Mouse (Mus musculus): ENCODE measurements around the gene Tm6sf1. TPM values are rescaled to one million over a fixed set of nuclear protein-coding genes. Genes with fewer than 3 reads are reported as not detected.

The Tm6sf1 gene
- 115 and 141 TPM in 2 replicates for polyA plus RNA-seq (2012; rRNA removed)

DNA sequence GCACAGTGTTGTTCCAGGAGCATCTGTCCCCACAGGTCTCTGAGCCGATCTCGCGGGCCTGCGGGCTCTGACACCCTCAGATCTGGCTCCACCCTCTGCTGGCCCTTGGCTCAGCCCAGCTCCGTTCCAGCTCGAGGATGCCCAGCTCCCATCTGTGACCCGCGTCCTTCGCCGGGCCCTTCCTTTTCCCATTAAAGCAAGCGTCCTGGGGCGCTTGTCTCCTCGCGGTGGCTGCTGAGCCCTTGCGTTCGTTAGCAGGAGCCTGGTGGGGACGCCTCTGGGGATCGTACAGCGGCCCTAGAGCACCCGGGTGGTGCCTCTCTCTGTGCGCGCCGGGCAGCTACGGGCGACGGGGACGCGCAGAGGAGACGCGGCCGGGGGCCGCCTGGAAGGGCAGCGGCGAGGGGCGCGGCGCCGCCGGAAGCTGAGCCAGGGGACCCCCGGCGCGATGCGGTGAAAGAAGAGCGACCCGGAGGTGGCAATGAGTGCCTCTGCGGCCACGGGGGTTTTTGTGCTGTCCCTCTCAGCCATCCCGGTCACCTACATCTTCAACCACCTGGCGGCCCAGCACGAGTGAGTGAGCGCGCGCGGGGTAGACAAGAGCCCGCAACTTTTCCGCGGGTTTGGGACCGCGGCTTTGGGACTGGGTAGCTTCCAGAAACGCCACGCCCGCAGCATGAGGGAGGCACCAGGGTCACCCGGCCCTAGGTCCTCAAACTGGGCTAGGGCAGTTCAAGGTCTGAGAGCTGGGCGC lies at the start of gene Tm6sf1:
Tm6sf1 (plus strand) TSS at position 34 of the 754 bp plus-strand sequence.
- Histone ChIP-seq H3K36me3 (ENCODE audit: control insufficient read depth, insufficient read depth, low read length) (no peaks in the 10 kb centered on the region), H3K4me3 (ENCODE audit: extremely low read depth, insufficient read depth, insufficient read length) (peak within 1 kb of the TSS; percentile 66), H3K4me1 (ENCODE audit: control insufficient read depth, insufficient read depth, insufficient read length) (peaks cover 45% of the 10 kb centered on the region), H3K27ac (ENCODE audit: insufficient read depth, low read length) (peak within 1 kb of the TSS; percentile 93), H3K27me3 (ENCODE audit: control insufficient read depth, insufficient read depth, low read length) (no peaks in the 10 kb centered on the region)
- TF ChIP-seq POLR2A (IDR thresholded peaks at IDR 0.05; ENCODE audit: low read depth, low read length) (0 out of 2 replicates have a peak, but pooled peaks have one; percentile 2), CTCF (IDR thresholded peaks at IDR 0.05; ENCODE audit: extremely low read depth, insufficient read depth, insufficient read length, insufficient replicate concordance) (no peak)
- peak in 1 of 2 experiments; percentile 53 for DNase-seq (ENCODE audit: low read depth in 1 of 2, low spot score in 2 of 2)
- WGBS, result under 1% methylated on average over 64 of the region's 64 CpGs

DNA sequence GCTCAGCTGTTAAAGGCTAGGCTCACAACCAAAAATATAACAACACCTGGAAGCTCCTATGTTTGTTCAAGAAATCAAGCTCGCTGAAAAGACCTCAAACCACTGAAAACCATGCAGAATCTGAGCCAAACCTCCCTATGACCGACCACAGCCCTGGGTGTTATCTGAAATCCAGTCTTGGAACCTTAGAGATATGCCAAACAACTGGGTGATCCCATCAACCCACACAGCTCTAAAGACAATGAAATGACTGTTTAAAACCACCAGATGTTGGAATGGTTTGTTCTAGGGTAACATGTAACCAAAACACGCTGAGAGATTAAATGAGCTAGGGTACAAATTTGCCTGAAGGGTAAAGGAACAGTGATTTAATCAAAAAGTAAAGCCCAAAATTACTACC lies 33.9 kb upstream of the Tm6sf1 start:
- no peak overlapping the region for H3K27ac ChIP-seq (ENCODE audit: insufficient read depth, low read length)
- TF ChIP-seq POLR2A (IDR thresholded peaks at IDR 0.05; ENCODE audit: low read depth, low read length), result no peak
- TF ChIP-seq CTCF (IDR thresholded peaks at IDR 0.05; ENCODE audit: extremely low read depth, insufficient read depth, insufficient read length, insufficient replicate concordance), result no peak
- peaks cover 3% of the 10 kb centered on the region for H3K4me1 ChIP-seq (ENCODE audit: control insufficient read depth, insufficient read depth, insufficient read length)
- WGBS, result 65% methylated on average over 3 of the region's 3 CpGs
- H3K4me3 ChIP-seq (ENCODE audit: extremely low read depth, insufficient read depth, insufficient read length), result no peak overlapping the region
- peaks cover 2% of the 10 kb centered on the region; the same call in 1 of the 2 replicates for H3K36me3 ChIP-seq (ENCODE audit: control insufficient read depth, insufficient read depth, low read length)
- DNase-seq (ENCODE audit: low read depth in 1 of 2, low spot score in 2 of 2), result no peak
- no peaks in the 10 kb centered on the region for H3K27me3 ChIP-seq (ENCODE audit: control insufficient read depth, insufficient read depth, low read length)

DNA sequence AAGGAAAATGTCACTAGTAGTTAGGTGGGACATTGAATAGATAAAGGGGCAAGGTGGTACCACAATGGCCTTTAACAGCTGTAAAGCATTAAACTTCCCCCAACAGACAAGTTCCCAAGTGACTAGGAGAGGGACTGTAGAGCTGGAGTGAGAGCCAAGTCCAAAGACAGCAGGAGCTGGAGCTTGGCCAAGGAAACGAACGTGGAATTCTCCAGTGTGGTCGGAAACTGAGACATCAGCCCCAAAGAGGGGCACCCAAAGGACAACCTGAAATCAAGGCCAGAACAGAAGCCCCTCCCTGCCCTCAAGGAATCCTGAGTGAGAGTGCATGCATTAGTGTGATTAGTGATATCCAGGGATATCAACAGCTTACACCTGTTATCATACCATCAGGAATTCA lies 33.4 kb upstream of the Tm6sf1 start:
- whole genome bisulfite sequencing, result 84% methylated on average over 3 of the region's 3 CpGs
- Histone ChIP-seq H3K4me1 (ENCODE audit: control insufficient read depth, insufficient read depth, insufficient read length) (peaks cover 3% of the 10 kb centered on the region), H3K36me3 (ENCODE audit: control insufficient read depth, insufficient read depth, low read length) (peaks cover 2% of the 10 kb centered on the region; the same call in 1 of the 2 replicates), H3K27ac (ENCODE audit: insufficient read depth, low read length) (no peak overlapping the region), H3K27me3 (ENCODE audit: control insufficient read depth, insufficient read depth, low read length) (no peaks in the 10 kb centered on the region), H3K4me3 (ENCODE audit: extremely low read depth, insufficient read depth, insufficient read length) (no peak overlapping the region)
- no peak for DNase-seq (ENCODE audit: low read depth in 1 of 2, low spot score in 2 of 2)
- no peak for TF ChIP-seq POLR2A (IDR thresholded peaks at IDR 0.05; ENCODE audit: low read depth, low read length)

DNA sequence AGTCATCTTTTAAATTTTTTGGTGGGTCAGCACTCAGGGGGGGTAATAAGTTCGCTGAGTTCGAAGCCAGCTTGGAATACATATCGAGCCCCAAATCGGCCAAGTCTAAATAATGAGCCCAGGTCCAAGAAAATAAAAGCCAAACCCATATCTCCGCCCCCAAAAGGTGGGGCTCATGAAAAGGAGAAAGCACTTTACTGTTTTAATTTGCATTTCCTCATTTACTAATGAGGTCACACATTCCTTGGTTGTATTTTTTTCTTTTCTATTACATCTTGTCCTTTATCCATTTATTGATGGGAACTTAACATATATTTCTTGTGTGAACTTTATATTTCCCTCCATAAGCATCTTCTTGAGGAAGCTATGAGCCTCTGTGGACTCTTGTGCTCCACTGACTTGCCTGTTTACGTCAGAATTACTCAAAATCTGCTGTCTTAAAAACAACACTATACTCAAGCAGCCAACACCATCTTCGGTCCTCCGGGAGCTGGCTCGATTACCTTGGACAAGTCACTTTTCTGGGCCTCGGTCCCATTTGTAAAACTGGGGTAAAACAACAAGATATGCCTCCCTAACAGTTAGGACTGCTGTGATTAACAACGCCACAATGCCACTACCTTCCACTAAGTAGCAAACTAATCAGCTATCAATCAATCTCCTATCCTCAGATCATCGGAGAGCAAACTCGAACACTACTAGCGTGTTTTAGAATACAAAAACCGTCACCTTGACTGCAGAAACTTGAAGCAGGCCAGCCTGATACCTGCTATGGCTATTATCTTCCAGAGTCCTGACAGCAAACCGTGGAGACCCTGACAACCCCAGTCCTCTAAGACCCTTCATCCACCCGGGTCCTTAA lies 30.8 kb upstream of the Tm6sf1 start:
- Histone ChIP-seq H3K4me1 (ENCODE audit: control insufficient read depth, insufficient read depth, insufficient read length) (peaks cover 3% of the 10 kb centered on the region), H3K27me3 (ENCODE audit: control insufficient read depth, insufficient read depth, low read length) (no peaks in the 10 kb centered on the region), H3K36me3 (ENCODE audit: control insufficient read depth, insufficient read depth, low read length) (peaks cover 2% of the 10 kb centered on the region; the same call in 1 of the 2 replicates), H3K27ac (ENCODE audit: insufficient read depth, low read length) (peak overlapping the region; percentile 91), H3K4me3 (ENCODE audit: extremely low read depth, insufficient read depth, insufficient read length) (peak overlapping the region; percentile 91)
- no peak for TF ChIP-seq POLR2A (IDR thresholded peaks at IDR 0.05; ENCODE audit: low read depth, low read length)
- no peak for TF ChIP-seq CTCF (IDR thresholded peaks at IDR 0.05; ENCODE audit: extremely low read depth, insufficient read depth, insufficient read length, insufficient replicate concordance)
- WGBS, result 16% methylated on average over 17 of the region's 17 CpGs
- no peak for DNase-seq (ENCODE audit: low read depth in 1 of 2, low spot score in 2 of 2)

DNA sequence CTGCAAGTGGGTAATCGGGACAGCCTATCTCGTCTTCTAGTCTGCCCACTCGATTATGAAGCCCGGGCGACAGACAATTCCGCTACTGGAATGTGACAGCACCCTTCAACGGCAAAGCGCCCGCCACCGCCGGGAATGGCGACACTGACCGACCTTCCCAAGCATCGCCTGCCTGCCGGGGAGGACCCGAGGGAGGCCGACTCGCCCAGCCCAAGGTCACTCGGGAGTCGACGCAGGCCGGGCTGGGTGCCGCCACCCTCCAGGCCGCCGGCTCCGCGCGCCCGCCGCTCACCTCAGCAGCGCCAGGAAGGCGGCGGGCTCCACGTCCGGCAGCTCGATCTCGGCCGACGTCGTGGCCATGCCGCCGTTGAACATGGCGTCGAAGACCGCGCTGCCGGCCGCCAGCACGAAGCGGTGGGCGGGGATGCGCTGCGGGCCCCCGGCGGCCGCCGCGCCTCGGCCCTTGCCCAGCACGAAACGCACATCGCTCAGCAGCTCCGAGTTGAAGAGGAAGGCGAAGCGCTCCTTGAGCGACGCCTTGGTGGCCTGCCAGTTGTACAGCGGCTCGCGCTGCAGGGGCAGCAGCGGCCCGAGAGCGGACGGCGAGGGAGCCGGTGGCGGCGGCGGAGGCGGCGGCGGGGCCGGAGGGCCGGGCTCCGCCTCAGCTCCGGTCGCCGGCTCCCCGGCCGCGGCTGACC lies 30.0 kb upstream of the Tm6sf1 start:
- Histone ChIP-seq H3K36me3 (ENCODE audit: control insufficient read depth, insufficient read depth, low read length) (peaks cover 2% of the 10 kb centered on the region; the same call in 1 of the 2 replicates), H3K4me1 (ENCODE audit: control insufficient read depth, insufficient read depth, insufficient read length) (peaks cover 3% of the 10 kb centered on the region), H3K27me3 (ENCODE audit: control insufficient read depth, insufficient read depth, low read length) (no peaks in the 10 kb centered on the region), H3K27ac (ENCODE audit: insufficient read depth, low read length) (peak overlapping the region; percentile 91), H3K4me3 (ENCODE audit: extremely low read depth, insufficient read depth, insufficient read length) (peak overlapping the region; percentile 91)
- under 1% methylated on average over 75 of the region's 91 CpGs for WGBS
- TF ChIP-seq POLR2A (IDR thresholded peaks at IDR 0.05; ENCODE audit: low read depth, low read length) (no peak), CTCF (IDR thresholded peaks at IDR 0.05; ENCODE audit: extremely low read depth, insufficient read depth, insufficient read length, insufficient replicate concordance) (no peak)
- DNase-seq (ENCODE audit: low read depth in 1 of 2, low spot score in 2 of 2), result peak in 1 of 2 experiments; percentile 40

DNA sequence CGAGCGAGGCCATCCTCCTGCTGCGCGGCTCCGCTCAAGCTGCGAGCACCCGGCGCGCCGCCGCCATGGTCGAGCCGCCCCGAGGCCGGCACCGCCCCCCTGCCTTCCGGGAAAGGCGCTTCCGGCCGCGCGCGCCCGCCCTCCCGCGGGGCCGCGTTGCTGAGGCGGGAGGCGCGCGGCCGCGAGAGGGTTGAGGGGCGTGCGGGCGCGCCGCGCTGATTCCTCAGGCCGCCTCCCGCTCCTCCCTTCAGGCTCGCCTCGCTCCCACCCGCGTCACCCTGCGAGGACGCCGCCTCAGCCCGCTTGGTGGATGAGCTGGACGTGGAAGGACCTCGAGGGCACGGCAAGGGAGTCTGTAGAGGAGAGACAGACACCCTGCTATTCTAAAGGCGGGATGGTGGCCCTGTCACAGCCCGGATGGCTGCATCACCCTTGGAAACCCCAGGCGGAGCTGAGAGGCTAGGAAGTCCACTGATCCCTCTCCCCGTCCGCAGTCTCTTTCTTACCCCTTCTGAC lies 29.4 kb upstream of the Tm6sf1 start, which contains the start of gene Btbd1:
Btbd1 (minus strand) TSS at position 53 of the 516 bp plus-strand sequence.
- Histone ChIP-seq H3K27ac (ENCODE audit: insufficient read depth, low read length) (peak within 1 kb of the TSS; percentile 91), H3K4me1 (ENCODE audit: control insufficient read depth, insufficient read depth, insufficient read length) (peaks cover 3% of the 10 kb centered on the region), H3K36me3 (ENCODE audit: control insufficient read depth, insufficient read depth, low read length) (peaks cover 2% of the 10 kb centered on the region; the same call in 1 of the 2 replicates), H3K27me3 (ENCODE audit: control insufficient read depth, insufficient read depth, low read length) (no peaks in the 10 kb centered on the region), H3K4me3 (ENCODE audit: extremely low read depth, insufficient read depth, insufficient read length) (peak within 1 kb of the TSS; percentile 91)
- peak; percentile 34 to 84 for DNase-seq (ENCODE audit: low read depth in 1 of 2, low spot score in 2 of 2)
- 1% methylated on average over 54 of the region's 58 CpGs for WGBS
- TF ChIP-seq CTCF (IDR thresholded peaks at IDR 0.05; ENCODE audit: extremely low read depth, insufficient read depth, insufficient read length, insufficient replicate concordance) (no peak), POLR2A (IDR thresholded peaks at IDR 0.05; ENCODE audit: low read depth, low read length) (peak; percentile 33; the same call in 1 of the 2 replicates)
